ENCODE assay signal across 16 mouse cellular contexts in genomic region chr8:22306999-22307398, GRCm38 (mm10). TPM values are rescaled to one million over a fixed set of nuclear protein-coding genes. Genes with fewer than 3 reads are reported as not detected.
"Had no signal": no experiment of that assay in that cellular context is flagged by ENCODE, and none has a peak within 500 bp of the region (broad histone marks: within the 10 kb centered on the region; RNA-seq: fewer than 3 reads in every experiment).

No protein-coding gene starts in this region.

- DNase-seq: lung, adult 2 months; lung, postnatal 36 days; retina, postnatal 1 day; thymus, adult 2 months; thymus, postnatal 36 days had no signal

- H3K4me1 ChIP-seq: liver, embryonic 15.5 days; stomach, embryonic 15.5 days had no signal

- H3K4me3 ChIP-seq: limb, embryonic 10.5 days; liver, embryonic 15.5 days; midbrain, embryonic 12.5 days; neural tube, embryonic 13.5 days; stomach, embryonic 15.5 days had no signal

- H3K27me3 ChIP-seq: liver, embryonic 15.5 days; midbrain, embryonic 12.5 days; neural tube, embryonic 13.5 days; stomach, embryonic 15.5 days had no signal

- H3K27ac ChIP-seq: limb, embryonic 10.5 days; liver, embryonic 15.5 days; midbrain, embryonic 12.5 days; neural tube, embryonic 13.5 days; stomach, embryonic 15.5 days had no signal

- H3K36me3 ChIP-seq: limb, embryonic 10.5 days; liver, embryonic 15.5 days; midbrain, embryonic 12.5 days; neural tube, embryonic 13.5 days; stomach, embryonic 15.5 days had no signal

- H3K9me3 ChIP-seq: limb, embryonic 10.5 days; liver, embryonic 15.5 days; midbrain, embryonic 12.5 days; neural tube, embryonic 13.5 days; stomach, embryonic 15.5 days had no signal

- ATAC-seq: inflammation-experienced regulatory T-cells, adult 6 months; intestine, postnatal 0 days; lung, postnatal 0 days; midbrain, embryonic 16.5 days had no signal

- H3K4me2 ChIP-seq: liver, embryonic 11.5 days; liver, embryonic 15.5 days; midbrain, embryonic 12.5 days; neural tube, embryonic 13.5 days; stomach, embryonic 15.5 days had no signal

- H3K9ac ChIP-seq: liver, embryonic 15.5 days; midbrain, embryonic 12.5 days; neural tube, embryonic 13.5 days; stomach, embryonic 15.5 days had no signal

RNA-seq across cellular contexts. Expression of gene Tpte, which starts 23.8 kb away (rescaled TPM):
- polyA plus RNA-seq: inflammation-experienced regulatory T-cells, adult 6 months; limb, embryonic 10.5 days; liver, embryonic 11.5 days; liver, embryonic 15.5 days; lung, adult 2 months; lung, postnatal 0 days; midbrain, embryonic 12.5 days; midbrain, embryonic 16.5 days; neural tube, embryonic 13.5 days; spleen, adult 2 months; stomach, embryonic 15.5 days; thymus, adult 2 months had no signal
